Mouse (Mus musculus) liver, embryonic 15.5 days (tissue): Measurements from ENCODE around the gene Lgals4. TPM values are rescaled to one million over a fixed set of nuclear protein-coding genes. Genes with fewer than 3 reads are reported as not detected.

Experiments used
- ATAC-seq: fragments of 200-750 bp; cut with Nextera tagmentation; 2 replicates; pipeline ENCODE4 v1.8.0; 2017; ENCODE audit warnings: moderate number of reproducible peaks, mild to moderate bottlenecking, moderate library complexity; ENCODE audit not compliant: insufficient read depth
- H3K27ac ChIP-seq: fragments of 300-500 bp; sonication (generic); replicated peaks from 2 replicates; pipeline ENCODE4 v1.5.1; 2015; ENCODE audit warnings: mild to moderate bottlenecking, inconsistent platforms
- H3K27me3 ChIP-seq: fragments of 300-500 bp; sonication (generic); 2 replicates; pipeline ENCODE4 v1.6.1; 2015; ENCODE audit warnings: mild to moderate bottlenecking, inconsistent platforms
- H3K36me3 ChIP-seq: fragments of 300-500 bp; sonication (generic); replicated peaks from 2 replicates; pipeline ENCODE4 v1.6.1; 2015; ENCODE audit warnings: moderate library complexity, mild to moderate bottlenecking, inconsistent platforms
- H3K4me1 ChIP-seq: fragments of 300-500 bp; sonication (generic); replicated peaks from 2 replicates; pipeline ENCODE4 v1.6.1; 2015; ENCODE audit warnings: inconsistent platforms
- H3K4me2 ChIP-seq: fragments of 300-500 bp; sonication (generic); 2 replicates; pipeline ENCODE4 v1.6.1; 2015; ENCODE audit warnings: moderate library complexity, mild to moderate bottlenecking, inconsistent platforms
- H3K4me3 ChIP-seq: fragments of 300-500 bp; sonication (generic); replicated peaks from 2 replicates; pipeline ENCODE4 v1.5.1; 2015; ENCODE audit warnings: mild to moderate bottlenecking, inconsistent platforms
- H3K9ac ChIP-seq: fragments of 300-500 bp; sonication (generic); 2 replicates; pipeline ENCODE4 v1.6.1; 2015; ENCODE audit warnings: moderate library complexity, mild to moderate bottlenecking, inconsistent platforms
- H3K9me3 ChIP-seq: fragments of 300-500 bp; sonication (generic); replicated peaks from 2 replicates; pipeline ENCODE4 v1.6.1; 2016; ENCODE audit warnings: inconsistent platforms
- WGBS: fragments of 180-500 bp; shearing (Covaris S2); methylation state at CpG from one replicate; pipeline ENCODE4 v1.1.7; 2015; ENCODE audit warnings: mixed read lengths; ENCODE audit not compliant: insufficient replicate concordance; 5-methylcytosine and 5-hydroxymethylcytosine counted together
- polyA plus RNA-seq: library from polyadenylated mRNA; unstranded; fragments of >200 nt; fragmentation: Nextera tagmentation; extraction: Ambion mirVana; gene quantifications from 2 replicates; pipeline ENCODE4 v1.2.1, GENCODE M21; 2015

The Lgals4 gene
- polyA plus RNA-seq, 1 experiment from 2014 or later = 4.8 TPM

- Histone ChIP-seq H3K4me2 (peak overlapping the region; percentile 89), H3K27me3 (no peaks in the 10 kb centered on the region), H3K9me3 (no peaks in the 10 kb centered on the region), H3K27ac (peak overlapping the region; percentile 72), H3K36me3 (peaks cover 9% of the 10 kb centered on the region; the same call in 1 of the 2 replicates), H3K9ac (peak overlapping the region; percentile 63; the same call in 1 of the 2 replicates), H3K4me3 (peak overlapping the region; percentile 58), H3K4me1 (peaks cover 31% of the 10 kb centered on the region)
- no peak for ATAC-seq
- 7% methylated on average over 15 of the region's 15 CpGs for WGBS
These were observed 37.8 kb upstream of the Lgals4 start for GRCm38 (mm10) chr7:28795832-28796231.

GRCm38 (mm10) chr7:28796562-28796975 lies 37.1 kb upstream of the Lgals4 start:
- Histone ChIP-seq H3K4me1 (peaks cover 31% of the 10 kb centered on the region), H3K4me2 (peak overlapping the region; percentile 89), H3K36me3 (peaks cover 9% of the 10 kb centered on the region; the same call in 1 of the 2 replicates), H3K9ac (peak overlapping the region; percentile 63), H3K27me3 (no peaks in the 10 kb centered on the region), H3K9me3 (no peaks in the 10 kb centered on the region), H3K27ac (peak overlapping the region; percentile 72), H3K4me3 (peak overlapping the region; percentile 58)
- ATAC-seq = peak; percentile 72
- 8% methylated on average over 32 of the region's 32 CpGs for WGBS

GRCm38 (mm10) chr7:28799994-28800393 lies 33.7 kb upstream of the Lgals4 start:
- Histone ChIP-seq H3K4me1 (peaks cover 52% of the 10 kb centered on the region), H3K4me2 (no peak overlapping the region), H3K9ac (no peak overlapping the region), H3K36me3 (peaks cover 9% of the 10 kb centered on the region; the same call in 1 of the 2 replicates), H3K4me3 (no peak overlapping the region), H3K9me3 (no peaks in the 10 kb centered on the region), H3K27ac (no peak overlapping the region), H3K27me3 (no peaks in the 10 kb centered on the region)
- ATAC-seq = no peak
- 80% methylated on average over 9 of the region's 9 CpGs for WGBS

GRCm38 (mm10) chr7:28801451-28801850 lies 32.2 kb upstream of the Lgals4 start:
- Histone ChIP-seq H3K9ac (no peak overlapping the region), H3K4me1 (peaks cover 41% of the 10 kb centered on the region), H3K4me3 (no peak overlapping the region), H3K27me3 (no peaks in the 10 kb centered on the region), H3K36me3 (peaks cover 9% of the 10 kb centered on the region; the same call in 1 of the 2 replicates), H3K27ac (no peak overlapping the region), H3K9me3 (no peaks in the 10 kb centered on the region), H3K4me2 (no peak overlapping the region)
- WGBS = 71% methylated on average over 3 of the region's 3 CpGs
- no peak for ATAC-seq

- 45% methylated on average over 10 of the region's 10 CpGs for WGBS
- H3K4me1 ChIP-seq = peaks cover 34% of the 10 kb centered on the region
- H3K4me2 ChIP-seq = peak overlapping the region; percentile 39; the same call in 1 of the 2 replicates
- H3K9me3 ChIP-seq = no peaks in the 10 kb centered on the region
- no peak overlapping the region for H3K4me3 ChIP-seq
- peak overlapping the region; percentile 81 for H3K27ac ChIP-seq
- peaks cover 9% of the 10 kb centered on the region; the same call in 1 of the 2 replicates for H3K36me3 ChIP-seq
- no peak overlapping the region for H3K9ac ChIP-seq
- ATAC-seq = no peak
- no peaks in the 10 kb centered on the region for H3K27me3 ChIP-seq
These were observed 31.6 kb upstream of the Lgals4 start for GRCm38 (mm10) chr7:28801901-28802670.

- H3K4me1 ChIP-seq = peaks cover 36% of the 10 kb centered on the region
- 9% methylated on average over 10 of the region's 10 CpGs for whole genome bisulfite sequencing
- no peaks in the 10 kb centered on the region for H3K27me3 ChIP-seq
- no peaks in the 10 kb centered on the region for H3K9me3 ChIP-seq
- ATAC-seq = peak; percentile 51; the same call in 1 of the 2 replicates
- H3K36me3 ChIP-seq = peaks cover 9% of the 10 kb centered on the region; the same call in 1 of the 2 replicates
- peak overlapping the region; percentile 81 for H3K27ac ChIP-seq
- peak overlapping the region; percentile 15; the same call in 1 of the 2 replicates for H3K9ac ChIP-seq
- H3K4me2 ChIP-seq = peak overlapping the region; percentile 39
- no peak overlapping the region for H3K4me3 ChIP-seq
These were observed 30.6 kb upstream of the Lgals4 start for GRCm38 (mm10) chr7:28802846-28803588.

- peaks cover 42% of the 10 kb centered on the region for H3K4me1 ChIP-seq
These were observed 29.9 kb upstream of the Lgals4 start for GRCm38 (mm10) chr7:28803756-28804155.

GRCm38 (mm10) chr7:28806869-28807268 lies 26.8 kb upstream of the Lgals4 start:
- no peak for ATAC-seq
- Histone ChIP-seq H3K4me1 (peaks cover 48% of the 10 kb centered on the region), H3K4me2 (no peak overlapping the region), H3K36me3 (peaks cover 2% of the 10 kb centered on the region; the same call in 1 of the 2 replicates), H3K9me3 (no peaks in the 10 kb centered on the region), H3K9ac (no peak overlapping the region), H3K4me3 (no peak overlapping the region), H3K27me3 (no peaks in the 10 kb centered on the region), H3K27ac (no peak overlapping the region)
- whole genome bisulfite sequencing = 51% methylated on average over 4 of the region's 4 CpGs

More at GRCm38 (mm10) chr7:28803756-28804155, 29.9 kb upstream of the Lgals4 start:
- peak overlapping the region; percentile 81 for H3K27ac ChIP-seq
- WGBS = 28% methylated on average over 4 of the region's 4 CpGs
- H3K36me3 ChIP-seq = 0 out of 2 replicates have a peak, but pooled peaks cover 5% of the 10 kb centered on the region
- H3K27me3 ChIP-seq = no peaks in the 10 kb centered on the region
- no peak overlapping the region for H3K4me3 ChIP-seq
- H3K9ac ChIP-seq = 0 out of 2 replicates have a peak overlapping the region, but pooled peaks have one; percentile 15
- ATAC-seq = no peak
- H3K9me3 ChIP-seq = no peaks in the 10 kb centered on the region
- 0 out of 2 replicates have a peak overlapping the region, but pooled peaks have one; percentile 39 for H3K4me2 ChIP-seq

- Histone ChIP-seq H3K4me2 (peak overlapping the region; percentile 88), H3K36me3 (peaks cover 11% of the 10 kb centered on the region), H3K27me3 (no peaks in the 10 kb centered on the region), H3K9ac (peak overlapping the region; percentile 93), H3K9me3 (no peaks in the 10 kb centered on the region), H3K27ac (peak overlapping the region; percentile 96), H3K4me3 (peak overlapping the region; percentile 85), H3K4me1 (peaks cover 48% of the 10 kb centered on the region)
- WGBS = 54% methylated on average over 7 of the region's 8 CpGs
- ATAC-seq = no peak
These were observed 25.9 kb upstream of the Lgals4 start for GRCm38 (mm10) chr7:28807641-28808220.

GRCm38 (mm10) chr7:28808221-28808941 lies 25.3 kb upstream of the Lgals4 start, which contains the start of gene Hnrnpl:
TSS of gene Hnrnpl (plus strand) at chr7:28808541.
- peak; percentile 1 for ATAC-seq
- Histone ChIP-seq H3K27ac (peak within 1 kb of the TSS; percentile 96), H3K27me3 (no peaks in the 10 kb centered on the region), H3K9ac (peak within 1 kb of the TSS; percentile 93), H3K4me1 (peaks cover 48% of the 10 kb centered on the region), H3K4me3 (peak within 1 kb of the TSS; percentile 85), H3K4me2 (peak within 1 kb of the TSS; percentile 88), H3K36me3 (peaks cover 17% of the 10 kb centered on the region), H3K9me3 (no peaks in the 10 kb centered on the region)
- WGBS = 2% methylated on average over 35 of the region's 35 CpGs
